Mouse (Mus musculus): Measurements from ENCODE around the gene AL731706.1. TPM values are rescaled to one million over a fixed set of nuclear protein-coding genes. Genes with fewer than 3 reads are reported as not detected.

Gene AL731706.1
- polyA plus RNA-seq (2015; fragmentation: Nextera tagmentation; extraction: Ambion mirVana): 23.8 and 25.2 TPM in 2 replicates

DNA sequence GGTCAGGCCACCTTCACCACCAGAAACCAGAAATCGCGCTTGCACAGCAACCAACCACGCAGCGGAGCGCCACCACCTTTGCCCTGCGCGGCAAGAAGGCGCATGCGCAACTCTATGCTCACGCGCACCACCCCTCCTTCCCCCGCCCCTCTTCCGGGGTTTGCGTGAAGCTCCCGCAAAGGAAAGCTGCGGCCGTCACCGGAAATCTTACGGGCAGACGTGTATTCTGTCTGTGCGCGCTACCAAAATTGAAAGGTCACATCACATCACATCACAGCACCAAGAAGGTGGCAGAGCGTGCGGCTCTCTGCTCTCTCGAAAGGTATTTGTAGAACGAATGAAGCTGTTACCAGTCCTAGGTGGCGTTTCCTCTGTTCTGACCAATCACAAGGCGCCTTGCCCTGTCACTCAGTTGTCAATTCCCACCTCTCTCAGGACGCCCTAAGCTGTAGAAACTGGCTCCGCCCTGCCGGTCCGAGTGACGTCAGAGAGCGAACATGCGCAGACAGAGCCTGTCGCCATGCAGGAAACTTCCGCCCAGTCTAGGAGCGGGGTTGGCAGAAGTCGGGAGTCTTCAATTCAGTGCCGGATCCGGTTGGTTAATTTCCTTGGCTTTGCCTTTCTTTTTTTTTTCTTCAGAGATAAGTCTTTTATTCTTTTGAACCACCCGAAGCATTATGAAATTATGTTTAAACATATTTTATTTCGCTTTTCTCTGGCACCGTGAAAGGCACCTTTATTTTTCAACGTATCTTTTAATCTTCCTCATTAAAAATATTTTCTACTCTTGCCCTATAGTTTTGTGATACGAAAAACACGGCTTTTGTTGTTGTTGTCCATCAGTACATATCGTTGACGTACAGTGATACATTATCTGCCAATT, at the start of gene AL731706.1, which contains the start of the genes Slx4ip and Mkks:
TSS of gene AL731706.1 (minus strand) at position 322 of the 883 bp plus-strand sequence.
TSS of gene Slx4ip (plus strand) at position 151 of the 883 bp plus-strand sequence.
TSS of gene Mkks (minus strand) at position 322 of the 883 bp plus-strand sequence.
- ATAC-seq (replicated peaks): peak; percentile 98
- WGBS: under 1% methylated on average over 49 of the region's 49 CpGs
- H3K9me3 ChIP-seq: no peaks in the 10 kb centered on the region
- peak within 1 kb of the TSS; percentile 84 for H3K9ac ChIP-seq (replicated peaks)
- no peaks in the 10 kb centered on the region for H3K36me3 ChIP-seq
- H3K4me3 ChIP-seq: peak within 1 kb of the TSS; percentile 88
- H3K27me3 ChIP-seq: no peaks in the 10 kb centered on the region
- peak within 1 kb of the TSS; percentile 51 for H3K4me2 ChIP-seq (replicated peaks)
- H3K27ac ChIP-seq (replicated peaks): peak within 1 kb of the TSS; percentile 98
- H3K4me1 ChIP-seq: peaks cover 19% of the 10 kb centered on the region

DNA sequence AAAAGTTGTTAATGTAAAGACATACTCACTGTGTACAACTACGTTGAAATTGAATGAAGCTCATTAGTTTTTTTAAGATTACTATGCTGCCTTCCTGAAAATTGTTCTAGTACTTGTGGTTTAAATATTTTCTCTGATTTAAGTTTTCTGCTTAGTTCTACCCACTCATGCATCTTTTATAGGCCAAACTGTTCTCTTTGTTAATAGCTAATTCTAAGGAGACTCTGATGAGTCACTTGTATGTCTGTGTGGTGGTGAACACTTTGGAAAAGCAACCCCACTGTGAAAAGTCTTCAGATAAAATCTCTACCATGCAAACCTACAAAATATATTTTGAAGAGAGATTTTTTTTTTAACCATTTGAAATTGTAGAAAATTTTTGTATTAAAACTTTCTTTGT, 47.1 kb upstream of the AL731706.1 start:
- H3K4me3 ChIP-seq: no peak overlapping the region
- H3K4me2 ChIP-seq (replicated peaks): no peak overlapping the region
- H3K27ac ChIP-seq (replicated peaks): no peak overlapping the region
- H3K36me3 ChIP-seq: no peaks in the 10 kb centered on the region
- 78% methylated on average over 1 of the region's 1 CpGs for WGBS
- ATAC-seq (replicated peaks): no peak
- no peaks in the 10 kb centered on the region for H3K27me3 ChIP-seq
- H3K9ac ChIP-seq (replicated peaks): no peak overlapping the region
- no peaks in the 10 kb centered on the region for H3K4me1 ChIP-seq
- no peaks in the 10 kb centered on the region for H3K9me3 ChIP-seq

DNA sequence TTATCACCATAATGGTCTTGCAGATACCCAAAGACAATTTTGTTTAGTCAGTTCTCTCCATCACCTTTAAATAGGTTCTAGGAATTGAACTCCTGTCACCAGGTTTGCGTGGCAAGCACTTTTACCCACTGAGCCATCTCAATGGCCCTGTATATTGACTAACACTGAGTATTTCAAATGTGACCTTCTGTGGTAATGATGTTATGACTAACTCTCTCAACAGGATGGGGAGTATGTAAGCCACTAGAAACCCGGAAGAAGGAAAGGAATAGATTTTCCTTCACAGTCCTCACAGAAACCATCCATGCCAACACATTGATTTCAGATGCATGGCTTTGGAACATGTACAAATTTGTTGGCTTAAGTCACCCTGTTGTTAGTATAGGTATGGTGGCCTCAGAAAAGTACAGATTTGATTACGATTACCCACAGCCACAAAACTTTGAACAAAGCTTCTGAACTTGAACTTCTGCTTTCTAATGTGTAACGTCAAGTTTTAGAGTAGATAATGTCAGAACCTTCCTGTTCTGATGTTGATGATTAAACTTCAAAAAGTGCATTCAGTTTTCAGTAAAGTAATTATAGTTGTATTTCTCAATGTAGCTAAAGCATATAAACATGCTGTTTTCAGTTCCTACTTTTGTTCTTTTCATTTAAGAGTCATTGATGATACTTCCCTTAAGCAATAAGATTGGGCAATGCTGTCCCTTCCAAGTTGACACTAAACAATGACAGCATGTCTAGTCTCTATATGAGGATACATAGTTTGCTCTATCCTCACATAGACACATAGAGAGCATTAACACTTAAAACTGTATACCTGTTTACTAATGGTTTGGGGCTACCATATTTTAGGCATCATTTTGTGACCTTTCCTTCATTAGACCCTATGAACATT, 45.5 kb upstream of the AL731706.1 start:
- WGBS: 93% methylated on average over 4 of the region's 4 CpGs
- no peak overlapping the region for H3K9ac ChIP-seq (replicated peaks)
- no peaks in the 10 kb centered on the region for H3K9me3 ChIP-seq
- H3K36me3 ChIP-seq: no peaks in the 10 kb centered on the region
- H3K4me1 ChIP-seq: no peaks in the 10 kb centered on the region
- no peak for ATAC-seq (replicated peaks)
- H3K4me3 ChIP-seq: no peak overlapping the region
- no peaks in the 10 kb centered on the region for H3K27me3 ChIP-seq
- no peak overlapping the region for H3K4me2 ChIP-seq (replicated peaks)
- no peak overlapping the region for H3K27ac ChIP-seq (replicated peaks)

DNA sequence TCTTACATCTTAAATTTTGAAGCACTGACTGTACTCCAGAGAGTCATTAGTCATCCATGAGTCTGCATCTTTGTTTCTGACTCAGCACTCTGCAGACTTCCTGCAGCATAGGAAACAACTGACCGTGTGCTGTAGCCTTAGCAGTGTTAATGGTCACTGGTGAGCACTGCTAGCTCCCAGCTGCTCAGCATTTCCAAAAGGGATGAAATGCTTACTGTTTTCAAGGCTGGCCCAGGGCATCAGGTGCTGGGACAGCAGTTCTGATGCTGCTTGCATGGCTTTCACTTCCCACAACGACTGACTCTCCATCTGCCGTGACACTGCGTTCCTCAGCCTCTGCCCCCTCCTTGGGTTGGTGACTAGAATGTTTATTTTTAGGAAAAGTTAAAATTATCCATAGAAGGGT, 29.8 kb upstream of the AL731706.1 start:
- no peaks in the 10 kb centered on the region for H3K9me3 ChIP-seq
- H3K4me1 ChIP-seq: no peaks in the 10 kb centered on the region
- no peak overlapping the region for H3K27ac ChIP-seq (replicated peaks)
- H3K36me3 ChIP-seq: no peaks in the 10 kb centered on the region
- WGBS: 70% methylated on average over 4 of the region's 4 CpGs
- ATAC-seq (replicated peaks): no peak
- H3K27me3 ChIP-seq: no peaks in the 10 kb centered on the region
- H3K4me2 ChIP-seq (replicated peaks): no peak overlapping the region
- H3K4me3 ChIP-seq: no peak overlapping the region
- H3K9ac ChIP-seq (replicated peaks): no peak overlapping the region

DNA sequence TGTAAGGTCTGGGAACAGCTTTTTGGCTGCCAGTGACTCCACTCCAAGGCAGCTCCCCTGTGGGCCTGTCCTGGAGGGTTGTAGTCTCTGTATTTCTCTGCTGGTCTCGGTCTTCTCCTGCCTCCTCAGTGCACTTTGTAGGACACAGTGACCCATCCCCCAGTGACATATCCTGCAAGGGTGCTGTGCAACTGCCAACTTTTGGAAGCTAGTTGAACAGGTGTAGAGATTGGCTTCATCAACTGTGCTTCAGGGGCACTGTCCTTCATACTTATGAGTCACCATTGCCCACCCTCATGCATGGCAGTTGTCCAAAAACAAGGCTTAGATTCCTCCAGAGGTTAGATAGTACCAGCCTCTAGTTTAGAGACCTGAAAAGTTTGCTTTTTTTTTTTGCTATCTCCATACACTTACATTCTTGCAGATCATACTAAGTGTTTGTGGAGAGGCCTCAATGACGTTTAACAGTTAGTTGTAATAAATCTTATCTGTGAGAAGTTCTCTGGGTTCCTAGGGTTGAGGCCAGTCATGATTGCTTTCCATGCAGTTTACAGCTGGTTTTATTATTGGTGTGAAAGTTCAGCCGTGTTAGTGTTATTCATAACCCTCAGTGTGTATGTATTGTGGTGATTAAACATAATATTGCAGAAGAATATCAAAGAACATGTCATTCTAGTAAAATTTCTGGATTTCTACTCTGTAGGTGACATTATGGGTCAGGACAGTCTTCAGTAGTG, 29.2 kb upstream of the AL731706.1 start:
- Histone ChIP-seq H3K9ac (replicated peaks) (no peak overlapping the region), H3K4me2 (replicated peaks) (no peak overlapping the region)
- ATAC-seq (replicated peaks): no peak

DNA sequence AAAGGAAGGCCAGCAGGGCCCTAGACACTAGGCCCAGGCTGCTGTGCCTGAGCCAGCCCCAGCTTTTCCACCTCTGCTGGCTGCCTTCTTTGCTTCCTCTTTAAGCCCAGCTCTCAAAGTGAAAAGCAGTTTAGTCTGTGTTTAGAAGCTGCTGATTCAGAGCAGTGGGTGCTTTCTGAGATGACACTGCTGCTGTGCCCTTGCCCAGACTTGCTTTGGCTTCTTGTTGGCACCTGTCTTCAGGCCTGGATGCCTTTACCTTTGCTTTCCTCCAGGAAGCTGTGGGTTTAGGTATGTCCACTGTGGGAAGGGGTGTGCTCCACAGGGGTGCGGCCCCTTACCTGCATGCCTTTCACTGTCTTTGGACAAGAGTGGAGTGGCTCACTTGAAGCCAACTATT, 28.2 kb upstream of the AL731706.1 start:
- H3K4me3 ChIP-seq: no peak overlapping the region
- H3K9ac ChIP-seq (replicated peaks): no peak overlapping the region
- no peaks in the 10 kb centered on the region for H3K9me3 ChIP-seq
- H3K27ac ChIP-seq (replicated peaks): no peak overlapping the region
- H3K4me2 ChIP-seq (replicated peaks): no peak overlapping the region
- no peaks in the 10 kb centered on the region for H3K4me1 ChIP-seq
- WGBS: 96% methylated on average over 1 of the region's 1 CpGs
- ATAC-seq (replicated peaks): no peak
- no peaks in the 10 kb centered on the region for H3K36me3 ChIP-seq
- H3K27me3 ChIP-seq: no peaks in the 10 kb centered on the region

More for the DNA sequence above, 29.2 kb upstream of the AL731706.1 start:
- Histone ChIP-seq H3K27me3 (no peaks in the 10 kb centered on the region), H3K36me3 (no peaks in the 10 kb centered on the region), H3K27ac (replicated peaks) (no peak overlapping the region), H3K4me3 (no peak overlapping the region), H3K4me1 (no peaks in the 10 kb centered on the region), H3K9me3 (no peaks in the 10 kb centered on the region)
- 89% methylated on average over 3 of the region's 3 CpGs for WGBS

DNA sequence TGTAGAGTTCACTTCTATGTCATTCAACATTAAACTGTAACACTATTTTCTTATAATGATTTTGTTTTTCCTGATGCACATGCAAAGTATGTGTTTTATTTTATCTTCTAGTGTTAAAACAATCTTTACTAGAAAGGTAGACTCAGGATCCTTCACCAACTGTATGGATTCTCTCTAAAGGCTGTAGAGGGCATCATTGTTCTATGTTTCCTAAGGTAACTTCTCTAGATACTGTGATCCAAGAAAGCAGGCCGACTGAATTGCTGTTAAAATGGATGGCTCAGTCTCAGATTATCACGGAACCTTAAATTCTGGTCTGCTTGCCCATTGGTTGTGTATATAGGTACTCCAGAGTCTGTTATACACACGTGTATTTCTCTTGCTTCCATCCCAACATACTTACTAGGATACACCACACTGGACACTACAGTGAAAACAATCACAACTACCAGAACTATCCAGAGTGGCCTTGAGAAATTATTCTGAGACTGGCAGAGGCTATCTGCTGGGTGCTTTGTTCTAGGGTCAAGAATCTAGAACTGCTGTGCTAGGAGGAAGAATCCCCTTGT, 23.2 kb upstream of the AL731706.1 start:
- H3K9me3 ChIP-seq: no peaks in the 10 kb centered on the region
- H3K4me3 ChIP-seq: no peak overlapping the region
- H3K27ac ChIP-seq (replicated peaks): no peak overlapping the region
- no peak overlapping the region for H3K9ac ChIP-seq (replicated peaks)
- no peaks in the 10 kb centered on the region for H3K36me3 ChIP-seq
- peaks cover 20% of the 10 kb centered on the region for H3K4me1 ChIP-seq
- H3K27me3 ChIP-seq: no peaks in the 10 kb centered on the region
- H3K4me2 ChIP-seq (replicated peaks): no peak overlapping the region
- 50% methylated on average over 3 of the region's 3 CpGs for WGBS
- ATAC-seq (replicated peaks): peak; percentile 66

DNA sequence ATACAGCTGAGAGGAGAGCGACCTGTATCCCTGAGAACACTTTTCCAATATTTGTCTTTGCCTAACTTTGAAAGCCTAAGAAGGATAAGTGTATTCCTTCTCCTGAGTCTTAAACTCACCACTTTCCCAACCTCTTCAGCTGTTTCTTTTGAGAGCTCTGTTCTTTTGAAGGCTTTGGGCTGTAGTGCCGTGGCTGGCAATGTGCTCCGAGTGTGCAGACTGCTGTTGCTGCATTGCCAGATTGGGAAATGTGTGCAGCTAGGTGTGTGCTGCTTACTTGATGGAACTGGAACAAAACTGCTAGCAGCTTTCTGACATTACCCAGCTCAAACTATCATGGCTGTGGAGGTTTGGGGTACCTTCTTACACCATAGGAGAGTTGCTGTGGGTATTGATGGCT, 21.8 kb upstream of the AL731706.1 start:
- WGBS: 30% methylated on average over 3 of the region's 3 CpGs
- Histone ChIP-seq H3K9me3 (no peaks in the 10 kb centered on the region), H3K27me3 (no peaks in the 10 kb centered on the region), H3K4me2 (replicated peaks) (no peak overlapping the region), H3K4me3 (no peak overlapping the region), H3K4me1 (peaks cover 20% of the 10 kb centered on the region), H3K9ac (replicated peaks) (no peak overlapping the region), H3K27ac (replicated peaks) (no peak overlapping the region), H3K36me3 (no peaks in the 10 kb centered on the region)
- ATAC-seq (replicated peaks): no peak

DNA sequence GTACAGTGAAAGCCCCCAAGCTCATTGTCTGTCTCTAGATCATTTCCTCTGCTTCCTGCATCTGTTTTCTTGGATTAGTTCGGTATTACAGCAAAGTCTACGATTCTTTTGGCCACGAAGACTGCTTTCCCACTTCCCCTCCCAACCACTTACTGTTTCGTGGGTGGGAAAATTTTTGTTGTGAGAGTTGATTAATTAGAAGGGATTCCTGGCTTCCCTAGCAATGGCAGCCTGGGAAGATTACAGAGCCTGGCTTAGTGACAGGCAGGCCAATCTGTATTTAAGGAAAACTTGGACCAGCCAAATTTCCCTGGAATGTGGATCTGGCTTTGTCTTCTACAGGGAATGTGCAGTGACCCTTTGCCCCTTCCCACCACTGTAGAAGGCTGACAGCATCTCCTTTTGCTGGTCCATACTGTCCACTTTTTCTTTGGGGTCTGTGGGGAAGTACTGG, 20.8 kb upstream of the AL731706.1 start:
- H3K4me3 ChIP-seq: no peak overlapping the region
- H3K4me2 ChIP-seq (replicated peaks): no peak overlapping the region
- no peak overlapping the region for H3K27ac ChIP-seq (replicated peaks)
- WGBS: 5% methylated on average over 4 of the region's 4 CpGs
- ATAC-seq (replicated peaks): peak; percentile 51
- no peaks in the 10 kb centered on the region for H3K9me3 ChIP-seq
- H3K9ac ChIP-seq (replicated peaks): no peak overlapping the region
- peaks cover 20% of the 10 kb centered on the region for H3K4me1 ChIP-seq
- no peaks in the 10 kb centered on the region for H3K36me3 ChIP-seq
- H3K27me3 ChIP-seq: no peaks in the 10 kb centered on the region

DNA sequence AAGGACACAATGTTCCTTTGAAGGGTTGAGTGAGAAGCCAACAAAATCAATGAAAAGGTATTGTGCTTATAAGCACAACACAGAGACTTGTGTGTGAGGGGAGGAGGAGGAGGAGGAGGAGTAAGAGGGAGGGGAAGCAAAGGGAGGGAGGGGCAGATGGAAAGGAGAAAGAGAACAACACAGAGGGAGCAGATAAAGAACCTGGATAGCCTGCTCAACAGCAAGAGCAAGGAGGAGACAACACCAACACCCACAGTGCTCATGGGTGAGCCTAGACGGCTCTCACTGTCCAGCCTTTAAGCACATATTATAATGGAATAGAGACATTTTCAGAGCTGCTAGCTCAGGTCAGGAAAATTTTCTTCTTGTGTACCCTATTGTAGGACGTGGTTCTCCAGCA, 18.1 kb upstream of the AL731706.1 start:
- no peaks in the 10 kb centered on the region for H3K9me3 ChIP-seq
- no peak overlapping the region for H3K4me2 ChIP-seq (replicated peaks)
- ATAC-seq (replicated peaks): no peak
- WGBS: 73% methylated on average over 2 of the region's 2 CpGs
- peaks cover 9% of the 10 kb centered on the region for H3K36me3 ChIP-seq
- no peak overlapping the region for H3K4me3 ChIP-seq
- no peaks in the 10 kb centered on the region for H3K27me3 ChIP-seq
- H3K4me1 ChIP-seq: peaks cover 20% of the 10 kb centered on the region
- H3K9ac ChIP-seq (replicated peaks): no peak overlapping the region
- no peak overlapping the region for H3K27ac ChIP-seq (replicated peaks)

DNA sequence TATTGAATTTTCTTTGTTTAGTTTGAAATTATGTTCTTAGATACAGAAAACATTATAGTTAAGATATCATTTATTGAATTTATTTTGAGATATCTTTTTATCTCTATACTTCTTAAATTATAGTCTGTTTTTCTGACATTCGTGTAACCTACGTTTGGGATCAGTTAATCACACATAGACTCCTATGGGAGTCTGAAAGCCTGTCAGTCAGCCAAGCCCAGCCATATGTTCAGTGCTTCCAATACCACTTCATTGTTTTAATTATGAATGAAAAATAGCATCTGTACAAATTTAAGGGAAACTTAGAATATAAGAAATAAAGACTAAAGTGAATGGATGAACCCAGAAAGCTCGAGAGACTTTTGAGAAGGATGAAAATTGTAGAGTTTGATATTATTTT, 17.4 kb upstream of the AL731706.1 start:
- WGBS: 62% methylated on average over 3 of the region's 3 CpGs
- H3K9me3 ChIP-seq: no peaks in the 10 kb centered on the region
- no peak overlapping the region for H3K4me3 ChIP-seq
- no peak overlapping the region for H3K27ac ChIP-seq (replicated peaks)
- H3K36me3 ChIP-seq: peaks cover 9% of the 10 kb centered on the region
- peaks cover 20% of the 10 kb centered on the region for H3K4me1 ChIP-seq
- H3K27me3 ChIP-seq: no peaks in the 10 kb centered on the region
- no peak for ATAC-seq (replicated peaks)
- H3K4me2 ChIP-seq (replicated peaks): no peak overlapping the region
- H3K9ac ChIP-seq (replicated peaks): no peak overlapping the region

Data from forebrain, embryonic 15.5 days (tissue).